Mouse (Mus musculus): ENCODE data around the gene Ovol1. TPM values are rescaled to one million over a fixed set of nuclear protein-coding genes. Genes with fewer than 3 reads are reported as not detected.

The Ovol1 gene
- polyA plus RNA-seq, 1 experiment from 2014 or later: 19.2 TPM

DNA sequence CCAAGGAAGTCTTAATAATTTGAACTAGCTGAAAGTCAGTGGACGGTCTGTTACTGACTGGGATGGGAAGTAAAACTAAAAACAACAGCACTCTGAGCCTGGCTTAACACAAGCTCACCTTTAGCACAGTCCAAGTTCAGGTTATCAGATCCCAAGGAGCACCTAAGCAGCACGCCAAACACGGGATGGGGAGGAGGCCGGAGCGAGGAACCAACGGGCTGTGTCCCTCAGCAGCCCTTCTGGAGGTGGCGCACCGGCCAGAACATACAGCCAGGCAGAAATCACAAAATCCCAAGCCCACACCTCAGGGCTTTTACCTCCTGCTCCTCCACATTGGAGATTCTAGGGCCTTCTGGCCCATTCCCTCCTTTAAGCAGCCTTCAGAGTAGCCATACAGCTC lies 1.7 kb downstream of the Ovol1 start:
- no peak for ATAC-seq
- Histone ChIP-seq H3K4me1 (replicated peaks; ENCODE audit: control insufficient read depth, insufficient read depth, low read length) (peaks cover 3% of the 10 kb centered on the region; the same call in 1 of the 2 replicates), H3K27ac (ENCODE audit: low read depth, low read length) (peak overlapping the region; percentile 94), H3K4me3 (ENCODE audit: low read depth, low read length) (peak overlapping the region; percentile 58), H3K36me3 (ENCODE audit: control insufficient read depth, insufficient read depth) (no peaks in the 10 kb centered on the region), H3K4me2 (replicated peaks; ENCODE audit: low read depth) (peak overlapping the region; percentile 77), H3K27me3 (replicated peaks; ENCODE audit: control insufficient read depth, insufficient read depth, low read length) (peaks cover 14% of the 10 kb centered on the region; the same call in 1 of the 2 replicates), H3K9ac (ENCODE audit: low read depth, low read length) (peak overlapping the region; percentile 40), H3K9me3 (ENCODE audit: control insufficient read depth) (no peaks in the 10 kb centered on the region)
- 31% methylated on average over 8 of the region's 8 CpGs for WGBS
- no peak for TF ChIP-seq CTCF (IDR thresholded peaks at IDR 0.05; ENCODE audit: low read depth)

DNA sequence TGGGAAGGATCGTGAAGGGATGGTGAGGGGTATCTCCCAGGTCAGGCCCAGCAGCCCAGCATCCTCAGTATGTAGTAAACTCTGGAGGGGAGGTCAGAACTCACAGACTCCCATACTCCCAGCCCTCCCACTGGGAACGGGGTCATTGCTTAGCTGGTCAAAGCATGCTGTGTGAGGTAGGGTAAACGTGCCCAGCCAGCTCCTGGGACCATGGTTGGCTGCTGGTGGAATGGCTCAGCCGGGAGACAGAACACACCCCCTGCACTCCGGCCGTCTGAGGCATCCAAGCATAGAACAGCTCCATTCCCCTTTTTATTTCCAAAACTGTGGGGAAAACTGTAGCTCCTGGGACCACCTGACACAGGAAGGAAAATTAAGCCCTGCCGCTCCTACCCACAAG lies 2.3 kb downstream of the Ovol1 start:
- ATAC-seq: no peak
- peak overlapping the region; percentile 94; the same call in 1 of the 2 replicates for H3K27ac ChIP-seq (ENCODE audit: low read depth, low read length)
- H3K4me2 ChIP-seq (replicated peaks; ENCODE audit: low read depth): peak overlapping the region; percentile 77
- H3K9ac ChIP-seq (ENCODE audit: low read depth, low read length): peak overlapping the region; percentile 40
- no peaks in the 10 kb centered on the region for H3K36me3 ChIP-seq (ENCODE audit: control insufficient read depth, insufficient read depth)
- peak overlapping the region; percentile 58 for H3K4me3 ChIP-seq (ENCODE audit: low read depth, low read length)
- peaks cover 7% of the 10 kb centered on the region; the same call in 1 of the 2 replicates for H3K4me1 ChIP-seq (replicated peaks; ENCODE audit: control insufficient read depth, insufficient read depth, low read length)
- H3K9me3 ChIP-seq (ENCODE audit: control insufficient read depth): no peaks in the 10 kb centered on the region
- peaks cover 14% of the 10 kb centered on the region; the same call in 1 of the 2 replicates for H3K27me3 ChIP-seq (replicated peaks; ENCODE audit: control insufficient read depth, insufficient read depth, low read length)
- no peak for TF ChIP-seq CTCF (IDR thresholded peaks at IDR 0.05; ENCODE audit: low read depth)
- WGBS: 30% methylated on average over 7 of the region's 7 CpGs

DNA sequence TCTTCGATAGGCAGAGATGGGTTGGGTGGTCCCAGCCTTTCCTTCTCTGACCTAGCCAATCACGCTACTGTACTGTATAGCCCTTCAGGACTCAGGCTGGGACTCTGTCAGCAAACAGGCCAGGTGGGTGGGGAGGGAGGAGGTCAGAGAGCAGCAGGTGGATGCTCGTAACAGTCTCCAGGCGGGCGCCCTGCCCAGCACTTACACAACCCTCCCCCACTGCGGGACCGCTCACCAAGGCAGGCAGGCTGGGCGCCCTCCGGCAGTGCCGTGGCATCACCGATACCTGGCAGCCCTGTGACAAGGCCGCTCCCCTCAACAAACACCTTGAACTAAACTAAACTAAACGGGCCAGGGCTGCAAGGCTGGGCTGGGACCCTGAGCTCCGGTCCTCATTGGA lies 6.2 kb downstream of the Ovol1 start:
- peak overlapping the region; percentile 52 for H3K4me2 ChIP-seq (replicated peaks; ENCODE audit: low read depth)
- H3K9ac ChIP-seq (ENCODE audit: low read depth, low read length): peak overlapping the region; percentile 26; the same call in 1 of the 2 replicates

DNA sequence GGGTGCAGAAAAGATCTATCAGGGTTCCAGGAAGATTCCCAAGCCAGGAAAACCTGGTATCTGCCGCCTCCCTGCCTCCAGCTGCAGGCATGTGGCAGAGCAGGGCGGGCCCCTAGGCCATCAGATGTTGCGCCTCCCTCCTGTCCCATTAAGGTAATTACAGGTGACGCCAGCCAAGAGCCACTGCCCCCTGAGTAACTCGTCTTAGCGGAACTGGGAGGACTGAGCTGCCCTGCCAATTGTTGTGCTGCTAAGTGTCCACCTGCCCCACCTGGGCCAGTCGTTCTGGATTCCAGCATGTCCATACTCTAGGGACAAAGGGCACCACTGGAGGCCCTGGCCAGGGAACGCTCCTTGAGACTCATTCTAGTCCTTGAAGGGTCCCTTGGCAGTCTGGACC lies 6.6 kb downstream of the Ovol1 start:
- H3K4me3 ChIP-seq (ENCODE audit: low read depth, low read length): no peak overlapping the region
- H3K9ac ChIP-seq (ENCODE audit: low read depth, low read length): peak overlapping the region; percentile 26; the same call in 1 of the 2 replicates
- peaks cover 19% of the 10 kb centered on the region for H3K36me3 ChIP-seq (ENCODE audit: control insufficient read depth, insufficient read depth)
- H3K9me3 ChIP-seq (ENCODE audit: control insufficient read depth): no peaks in the 10 kb centered on the region
- ATAC-seq: peak; percentile 87
- peak overlapping the region; percentile 52 for H3K4me2 ChIP-seq (replicated peaks; ENCODE audit: low read depth)
- peaks cover 4% of the 10 kb centered on the region; the same call in 1 of the 2 replicates for H3K4me1 ChIP-seq (replicated peaks; ENCODE audit: control insufficient read depth, insufficient read depth, low read length)
- TF ChIP-seq CTCF (IDR thresholded peaks at IDR 0.05; ENCODE audit: low read depth): peak; percentile 52
- 36% methylated on average over 8 of the region's 8 CpGs for WGBS
- H3K27me3 ChIP-seq (replicated peaks; ENCODE audit: control insufficient read depth, insufficient read depth, low read length): 0 out of 2 replicates have a peak, but pooled peaks cover 4% of the 10 kb centered on the region
- H3K27ac ChIP-seq (ENCODE audit: low read depth, low read length): peak overlapping the region; percentile 91

More for the DNA sequence above, 6.2 kb downstream of the Ovol1 start:
- H3K27ac ChIP-seq (ENCODE audit: low read depth, low read length): peak overlapping the region; percentile 91
- no peak for TF ChIP-seq CTCF (IDR thresholded peaks at IDR 0.05; ENCODE audit: low read depth)
- H3K4me1 ChIP-seq (replicated peaks; ENCODE audit: control insufficient read depth, insufficient read depth, low read length): peaks cover 4% of the 10 kb centered on the region; the same call in 1 of the 2 replicates
- H3K4me3 ChIP-seq (ENCODE audit: low read depth, low read length): no peak overlapping the region
- ATAC-seq: peak; percentile 85
- no peaks in the 10 kb centered on the region for H3K9me3 ChIP-seq (ENCODE audit: control insufficient read depth)
- peaks cover 19% of the 10 kb centered on the region for H3K36me3 ChIP-seq (ENCODE audit: control insufficient read depth, insufficient read depth)
- 42% methylated on average over 14 of the region's 14 CpGs for WGBS
- H3K27me3 ChIP-seq (replicated peaks; ENCODE audit: control insufficient read depth, insufficient read depth, low read length): peaks cover 8% of the 10 kb centered on the region; the same call in 1 of the 2 replicates

DNA sequence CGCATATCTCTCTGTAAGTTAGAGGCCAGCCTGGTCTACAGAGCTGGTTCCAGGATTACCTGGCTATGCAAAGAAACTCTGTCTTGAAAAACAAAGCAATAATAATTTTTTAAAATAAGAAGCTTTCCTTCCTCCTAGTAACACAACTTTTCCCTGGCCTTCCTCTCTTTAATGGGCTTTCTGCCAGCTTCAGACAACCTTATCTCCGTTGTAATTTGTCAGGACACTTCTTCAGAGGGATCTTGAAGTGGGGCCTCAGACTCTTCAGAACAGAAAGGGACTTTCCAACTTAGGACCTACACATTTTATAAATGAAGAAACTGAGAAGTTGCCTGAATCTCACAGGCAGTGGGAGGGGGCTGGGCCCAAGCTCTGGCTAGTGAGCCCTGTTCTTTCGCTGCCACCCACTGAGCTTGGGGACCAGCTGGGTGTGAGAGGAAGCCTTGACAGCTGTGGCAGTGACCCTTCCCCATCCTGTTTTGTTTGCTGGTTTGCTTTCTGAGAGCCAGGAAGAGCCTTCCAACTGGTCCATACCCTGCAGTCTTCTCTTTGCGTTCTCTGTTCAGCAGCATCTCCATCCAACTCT lies 12.9 kb downstream of the Ovol1 start:
- H3K4me2 ChIP-seq (replicated peaks; ENCODE audit: low read depth): no peak overlapping the region
- H3K27ac ChIP-seq (ENCODE audit: low read depth, low read length): no peak overlapping the region
- no peaks in the 10 kb centered on the region for H3K9me3 ChIP-seq (ENCODE audit: control insufficient read depth)
- no peak for ATAC-seq
- WGBS: 61% methylated on average over 4 of the region's 4 CpGs
- no peak overlapping the region for H3K4me3 ChIP-seq (ENCODE audit: low read depth, low read length)
- H3K36me3 ChIP-seq (ENCODE audit: control insufficient read depth, insufficient read depth): peaks cover 19% of the 10 kb centered on the region
- no peaks in the 10 kb centered on the region for H3K4me1 ChIP-seq (replicated peaks; ENCODE audit: control insufficient read depth, insufficient read depth, low read length)
- no peak for TF ChIP-seq CTCF (IDR thresholded peaks at IDR 0.05; ENCODE audit: low read depth)
- no peaks in the 10 kb centered on the region for H3K27me3 ChIP-seq (replicated peaks; ENCODE audit: control insufficient read depth, insufficient read depth, low read length)
- H3K9ac ChIP-seq (ENCODE audit: low read depth, low read length): no peak overlapping the region

DNA sequence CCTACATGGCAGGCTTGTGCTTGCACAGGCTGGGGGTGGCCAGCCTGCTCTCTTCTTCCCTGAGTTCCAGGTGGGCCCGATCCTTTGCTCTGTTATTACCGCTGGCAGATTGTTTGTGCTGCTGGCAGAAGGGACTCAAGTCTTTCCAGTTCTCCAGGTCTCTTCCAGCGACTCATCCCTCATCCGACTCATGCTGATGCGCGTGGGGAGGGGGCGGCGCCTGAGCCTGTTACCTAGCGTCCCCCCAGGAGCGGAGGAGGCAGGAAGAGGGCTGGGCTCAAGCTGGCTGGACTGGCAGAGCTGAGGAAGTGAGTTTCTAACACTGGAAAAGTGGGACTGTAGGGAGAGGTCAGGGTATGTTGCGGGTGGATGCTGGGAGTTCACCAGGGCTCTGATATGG lies 16.4 kb downstream of the Ovol1 start:
- Histone ChIP-seq H3K9ac (ENCODE audit: low read depth, low read length) (no peak overlapping the region), H3K27me3 (replicated peaks; ENCODE audit: control insufficient read depth, insufficient read depth, low read length) (no peaks in the 10 kb centered on the region), H3K9me3 (ENCODE audit: control insufficient read depth) (no peaks in the 10 kb centered on the region), H3K4me1 (replicated peaks; ENCODE audit: control insufficient read depth, insufficient read depth, low read length) (no peaks in the 10 kb centered on the region), H3K4me3 (ENCODE audit: low read depth, low read length) (no peak overlapping the region), H3K4me2 (replicated peaks; ENCODE audit: low read depth) (no peak overlapping the region), H3K36me3 (ENCODE audit: control insufficient read depth, insufficient read depth) (no peaks in the 10 kb centered on the region), H3K27ac (ENCODE audit: low read depth, low read length) (no peak overlapping the region)
- WGBS: 50% methylated on average over 11 of the region's 11 CpGs
- TF ChIP-seq CTCF (IDR thresholded peaks at IDR 0.05; ENCODE audit: low read depth): no peak
- ATAC-seq: no peak
